Mouse (Mus musculus): ENCODE data around the gene Cep152. TPM values are rescaled to one million over a fixed set of nuclear protein-coding genes. Genes with fewer than 3 reads are reported as not detected.

Cep152 gene
- 1.5 and 2.4 TPM in 2 replicates for total RNA-seq (2014; rRNA removed)
- polyA plus RNA-seq (2015; fragmentation: Nextera tagmentation; extraction: Ambion mirVana), result 1.6 and 1.9 TPM in 2 replicates

DNA sequence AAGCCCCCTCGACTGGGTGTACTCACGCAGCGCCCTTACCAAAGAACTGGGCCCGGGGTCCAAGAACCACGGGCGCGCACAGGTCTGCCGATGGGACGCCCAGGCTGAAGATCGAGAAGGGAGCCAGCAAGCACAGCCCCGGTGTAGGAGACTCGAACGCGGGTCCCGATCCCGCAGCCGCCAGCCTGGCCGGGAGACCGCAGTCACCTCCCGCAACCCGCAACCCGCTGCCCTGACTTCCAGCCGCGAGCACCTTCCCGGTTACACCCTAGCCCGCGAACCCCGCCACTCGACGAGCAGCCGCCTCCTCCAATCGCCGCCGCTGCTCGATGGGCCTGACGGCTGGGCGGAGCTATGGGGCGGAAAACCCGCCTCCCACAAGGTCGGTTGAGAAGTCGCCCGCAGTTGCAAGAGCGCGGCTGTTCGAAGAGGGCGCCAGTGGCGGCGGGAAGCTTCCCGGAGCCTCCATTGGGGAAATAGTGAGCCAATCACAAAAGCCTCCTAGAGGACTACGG lies at the start of gene Cep152:
TSS of gene Cep152 (minus strand) at position 277 of the 515 bp plus-strand sequence.
- H3K4me1 ChIP-seq (ENCODE audit: insufficient read depth, low read length), result no peaks in the 10 kb centered on the region
- peak within 1 kb of the TSS; percentile 69 for H3K4me2 ChIP-seq (ENCODE audit: low read depth, low read length)
- H3K4me3 ChIP-seq (ENCODE audit: low read length), result peak within 1 kb of the TSS; percentile 77
- peak within 1 kb of the TSS; percentile 51 for H3K9ac ChIP-seq (replicated peaks; ENCODE audit: low read length)
- DNase-seq (ENCODE audit: low spot score) (peak; percentile 98), ATAC-seq (peak; percentile 100)
- no peaks in the 10 kb centered on the region for H3K9me3 ChIP-seq (ENCODE audit: low read length)
- H3K27ac ChIP-seq, result no peak within 1 kb of the TSS
- WGBS, result under 1% methylated on average over 50 of the region's 50 CpGs
- TF ChIP-seq CTCF (IDR thresholded peaks at IDR 0.05; ENCODE audit: low read depth), result peak; percentile 68
- H3K36me3 ChIP-seq (ENCODE audit: insufficient read depth, low read length), result no peaks in the 10 kb centered on the region
- H3K27me3 ChIP-seq (ENCODE audit: insufficient read depth, low read length), result no peaks in the 10 kb centered on the region

DNA sequence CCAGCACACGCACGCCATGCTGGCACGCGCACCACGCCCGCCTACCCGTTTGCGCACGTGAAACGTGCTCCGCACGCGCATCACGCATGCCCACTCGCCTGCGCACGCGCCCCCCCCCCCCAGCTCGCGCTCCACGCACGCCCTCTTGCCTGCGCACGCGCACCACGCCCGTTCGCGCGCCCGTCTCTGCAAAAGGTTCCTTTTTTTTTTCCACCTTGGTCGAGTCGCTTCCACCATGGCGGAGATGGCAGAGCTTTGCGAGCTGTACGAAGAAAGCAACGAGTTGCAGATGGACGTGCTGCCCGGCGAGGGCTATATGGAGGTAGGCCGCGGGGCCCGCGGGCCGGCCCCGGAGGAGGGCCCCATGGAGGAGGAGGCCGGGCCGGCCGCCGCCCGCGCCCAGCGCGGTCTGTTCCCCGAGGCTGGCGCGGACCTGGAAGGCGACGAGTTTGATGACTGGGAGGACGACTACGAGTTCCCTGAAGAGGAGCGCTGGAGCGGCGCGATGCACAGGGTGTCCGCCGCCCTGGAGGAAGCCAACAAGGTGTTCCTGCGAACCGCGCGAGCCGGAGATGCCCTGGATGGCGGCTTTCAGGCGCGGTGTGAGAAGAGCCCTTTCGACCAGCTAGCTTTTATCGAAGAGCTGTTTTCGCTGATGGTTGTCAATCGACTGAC lies 48.2 kb upstream of the Cep152 start, which contains the start of gene Eid1:
TSS of gene Eid1 (plus strand) at position 139 of the 675 bp plus-strand sequence.
- TF ChIP-seq CTCF (IDR thresholded peaks at IDR 0.05; ENCODE audit: low read depth), result no peak
- no peaks in the 10 kb centered on the region for H3K36me3 ChIP-seq (ENCODE audit: insufficient read depth, low read length)
- WGBS, result under 1% methylated on average over 71 of the region's 79 CpGs
- H3K27me3 ChIP-seq (ENCODE audit: insufficient read depth, low read length), result no peaks in the 10 kb centered on the region
- peak within 1 kb of the TSS; percentile 93 for H3K9ac ChIP-seq (replicated peaks; ENCODE audit: low read length)
- peak within 1 kb of the TSS; percentile 98 for H3K27ac ChIP-seq
- H3K4me1 ChIP-seq (ENCODE audit: insufficient read depth, low read length), result peaks cover 9% of the 10 kb centered on the region
- H3K4me2 ChIP-seq (ENCODE audit: low read depth, low read length), result peak within 1 kb of the TSS; percentile 68
- peak; percentile 96 for ATAC-seq
- H3K4me3 ChIP-seq (ENCODE audit: low read length), result peak within 1 kb of the TSS; percentile 88
- peak; percentile 96 for DNase-seq (ENCODE audit: low spot score)
- no peaks in the 10 kb centered on the region for H3K9me3 ChIP-seq (ENCODE audit: low read length)

DNA sequence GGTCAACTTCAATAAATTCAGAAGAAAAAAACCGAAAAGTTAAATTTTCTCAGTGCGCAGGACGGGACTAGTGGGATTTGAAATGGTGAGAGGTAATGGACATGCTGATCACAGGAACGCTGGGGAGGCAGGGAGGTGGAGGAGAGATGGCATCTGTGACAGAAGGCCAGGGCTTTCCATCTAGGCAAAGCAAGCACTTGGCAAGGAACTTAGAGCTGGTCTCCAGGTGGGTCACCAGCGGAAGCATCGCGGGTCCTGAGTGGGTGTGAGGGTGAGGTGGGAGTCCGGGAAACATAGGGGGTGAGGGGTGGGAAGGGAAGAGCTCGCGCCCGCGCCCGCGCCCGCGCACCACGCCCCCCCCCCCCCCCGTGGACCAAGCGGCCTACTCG lies 47.6 kb upstream of the Cep152 start:
- peaks cover 9% of the 10 kb centered on the region for H3K4me1 ChIP-seq (ENCODE audit: insufficient read depth, low read length)
- 26% methylated on average over 8 of the region's 20 CpGs for whole genome bisulfite sequencing
- H3K27ac ChIP-seq, result peak overlapping the region; percentile 98
- H3K4me2 ChIP-seq (ENCODE audit: low read depth, low read length), result peak overlapping the region; percentile 68
- H3K27me3 ChIP-seq (ENCODE audit: insufficient read depth, low read length), result no peaks in the 10 kb centered on the region
- DNase-seq (ENCODE audit: low spot score), result no peak
- H3K9ac ChIP-seq (replicated peaks; ENCODE audit: low read length), result peak overlapping the region; percentile 93
- no peak for ATAC-seq
- H3K36me3 ChIP-seq (ENCODE audit: insufficient read depth, low read length), result no peaks in the 10 kb centered on the region
- TF ChIP-seq CTCF (IDR thresholded peaks at IDR 0.05; ENCODE audit: low read depth), result no peak
- H3K4me3 ChIP-seq (ENCODE audit: low read length), result peak overlapping the region; percentile 88
- H3K9me3 ChIP-seq (ENCODE audit: low read length), result no peaks in the 10 kb centered on the region

DNA sequence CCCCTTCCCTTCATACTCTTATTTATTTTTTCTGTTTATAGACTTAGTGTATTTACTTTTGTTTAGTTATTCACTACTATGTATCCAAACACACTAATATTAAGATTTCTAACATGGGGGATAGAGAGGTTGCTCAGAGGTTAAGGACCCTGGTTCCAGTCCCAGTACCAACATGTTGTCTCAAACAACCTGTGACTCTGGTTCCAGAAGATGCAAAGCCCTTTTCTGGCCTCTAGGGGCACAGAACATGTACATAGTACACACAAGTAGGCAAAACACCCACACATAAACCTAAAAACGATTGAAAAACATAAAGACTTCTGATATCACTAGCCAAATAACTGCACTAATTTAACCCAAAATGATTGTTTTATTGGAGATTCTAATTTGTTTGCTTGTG lies 45.9 kb upstream of the Cep152 start:
- no peak overlapping the region for H3K4me3 ChIP-seq (ENCODE audit: low read length)
- no peak overlapping the region for H3K4me2 ChIP-seq (ENCODE audit: low read depth, low read length)
- DNase-seq (ENCODE audit: low spot score) (peak; percentile 24), ATAC-seq (no peak)
- H3K36me3 ChIP-seq (ENCODE audit: insufficient read depth, low read length), result no peaks in the 10 kb centered on the region
- H3K9ac ChIP-seq (replicated peaks; ENCODE audit: low read length), result no peak overlapping the region
- WGBS, result 48% methylated on average over 1 of the region's 1 CpGs
- peaks cover 9% of the 10 kb centered on the region for H3K4me1 ChIP-seq (ENCODE audit: insufficient read depth, low read length)
- TF ChIP-seq CTCF (IDR thresholded peaks at IDR 0.05; ENCODE audit: low read depth), result peak; percentile 49; the same call in 1 of the 2 replicates
- no peaks in the 10 kb centered on the region for H3K9me3 ChIP-seq (ENCODE audit: low read length)
- H3K27me3 ChIP-seq (ENCODE audit: insufficient read depth, low read length), result no peaks in the 10 kb centered on the region
- H3K27ac ChIP-seq, result no peak overlapping the region

DNA sequence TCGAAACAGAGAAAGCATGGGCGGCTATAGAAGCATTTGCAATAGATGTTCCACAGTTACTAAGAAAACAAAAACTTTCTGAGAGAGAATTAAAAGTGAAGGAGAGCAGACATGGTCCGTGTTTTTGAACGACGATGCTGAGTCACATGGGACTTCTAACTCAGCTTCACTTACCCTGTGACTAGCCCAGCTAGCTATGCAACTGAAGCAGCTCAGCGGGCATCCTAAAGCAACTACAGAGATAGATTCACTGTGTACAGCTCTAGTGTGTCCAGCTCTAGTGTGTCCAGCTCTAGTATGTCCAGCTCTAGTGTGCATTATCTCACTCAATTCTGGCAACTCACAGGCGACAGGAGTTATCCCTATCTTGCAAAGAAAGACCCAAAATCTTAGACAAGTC lies 42.8 kb upstream of the Cep152 start:
- Histone ChIP-seq H3K9me3 (ENCODE audit: low read length) (no peaks in the 10 kb centered on the region), H3K27me3 (ENCODE audit: insufficient read depth, low read length) (no peaks in the 10 kb centered on the region), H3K9ac (replicated peaks; ENCODE audit: low read length) (no peak overlapping the region), H3K4me3 (ENCODE audit: low read length) (no peak overlapping the region), H3K36me3 (ENCODE audit: insufficient read depth, low read length) (no peaks in the 10 kb centered on the region), H3K27ac (no peak overlapping the region), H3K4me1 (ENCODE audit: insufficient read depth, low read length) (no peaks in the 10 kb centered on the region), H3K4me2 (ENCODE audit: low read depth, low read length) (no peak overlapping the region)
- DNase-seq (ENCODE audit: low spot score), result no peak
- no peak for ATAC-seq
- 86% methylated on average over 7 of the region's 7 CpGs for WGBS
- no peak for TF ChIP-seq CTCF (IDR thresholded peaks at IDR 0.05; ENCODE audit: low read depth)

DNA sequence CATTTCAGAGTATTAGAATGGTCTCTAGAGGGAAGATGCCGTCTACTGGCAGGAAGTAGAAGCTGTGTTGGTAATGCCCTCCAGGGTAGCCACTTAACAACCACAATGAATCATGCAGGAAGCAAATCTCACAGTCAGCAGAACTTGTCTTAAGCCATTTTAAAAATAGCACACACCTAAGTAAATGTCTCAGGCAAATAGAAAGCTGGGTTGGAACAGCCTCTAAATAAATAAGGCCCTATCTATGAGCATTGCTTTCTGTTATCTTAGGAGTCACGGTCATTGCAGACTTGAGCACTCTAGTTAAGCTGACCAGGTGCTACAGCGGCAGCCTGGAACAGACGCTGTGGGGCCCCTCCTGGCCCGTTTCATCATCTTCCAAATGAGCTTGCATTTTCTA lies 42.3 kb upstream of the Cep152 start:
- TF ChIP-seq CTCF (IDR thresholded peaks at IDR 0.05; ENCODE audit: low read depth), result peak; percentile 28

DNA sequence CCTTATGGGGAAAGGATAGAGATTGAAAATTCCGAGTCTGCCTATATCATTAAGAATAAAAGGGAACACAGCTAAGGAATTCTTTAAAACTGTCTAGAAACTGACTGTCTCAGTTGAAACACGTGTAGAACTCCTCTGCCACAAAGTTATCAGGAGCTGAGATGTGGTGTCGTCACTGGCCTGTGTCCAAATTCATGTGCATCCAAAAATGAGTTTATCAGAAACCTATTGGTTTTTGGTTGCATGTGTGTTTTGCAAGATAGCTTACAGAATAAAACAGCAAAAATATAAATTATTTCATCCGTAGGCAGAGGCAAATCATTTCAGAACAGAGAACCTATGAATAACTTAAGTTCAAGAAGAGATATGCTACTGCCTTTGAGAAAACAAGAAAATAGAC lies 41.8 kb upstream of the Cep152 start:
- Histone ChIP-seq H3K4me2 (ENCODE audit: low read depth, low read length) (no peak overlapping the region), H3K9ac (replicated peaks; ENCODE audit: low read length) (no peak overlapping the region), H3K27ac (no peak overlapping the region), H3K9me3 (ENCODE audit: low read length) (no peaks in the 10 kb centered on the region), H3K4me3 (ENCODE audit: low read length) (no peak overlapping the region), H3K4me1 (ENCODE audit: insufficient read depth, low read length) (no peaks in the 10 kb centered on the region), H3K27me3 (ENCODE audit: insufficient read depth, low read length) (no peaks in the 10 kb centered on the region), H3K36me3 (ENCODE audit: insufficient read depth, low read length) (no peaks in the 10 kb centered on the region)
- ATAC-seq (no peak), DNase-seq (ENCODE audit: low spot score) (no peak)
- WGBS, result 84% methylated on average over 4 of the region's 4 CpGs
- TF ChIP-seq CTCF (IDR thresholded peaks at IDR 0.05; ENCODE audit: low read depth), result no peak

More for the DNA sequence above, 42.3 kb upstream of the Cep152 start:
- Histone ChIP-seq H3K9me3 (ENCODE audit: low read length) (no peaks in the 10 kb centered on the region), H3K4me1 (ENCODE audit: insufficient read depth, low read length) (no peaks in the 10 kb centered on the region), H3K9ac (replicated peaks; ENCODE audit: low read length) (no peak overlapping the region), H3K36me3 (ENCODE audit: insufficient read depth, low read length) (no peaks in the 10 kb centered on the region), H3K27ac (no peak overlapping the region), H3K27me3 (ENCODE audit: insufficient read depth, low read length) (no peaks in the 10 kb centered on the region), H3K4me3 (ENCODE audit: low read length) (no peak overlapping the region), H3K4me2 (ENCODE audit: low read depth, low read length) (no peak overlapping the region)
- ATAC-seq, result no peak
- 72% methylated on average over 5 of the region's 5 CpGs for WGBS
- no peak for DNase-seq (ENCODE audit: low spot score)
